Mouse (Mus musculus) midbrain, postnatal 0 days (tissue): ENCODE data around the gene Naa20. TPM values are rescaled to one million over a fixed set of nuclear protein-coding genes. Genes with fewer than 3 reads are reported as not detected.

ENCODE experiments used
- ATAC-seq: fragments of 200-750 bp; cut with Nextera tagmentation; 2 replicates; pipeline ENCODE4 v1.8.0; 2017; ENCODE audit warnings: moderate number of reproducible peaks, mild to moderate bottlenecking, moderate TSS enrichment, moderate library complexity; ENCODE audit not compliant: low FRiP score
- DNase-seq: peaks from one replicate; pipeline ENCODE4 v3.0.0-alpha.2; 2015; ENCODE audit warnings: low spot score
- H3K27ac ChIP-seq: fragments of 300-500 bp; sonication (generic); 2 replicates; pipeline ENCODE4 v1.5.1; 2014; ENCODE audit warnings: low read depth, mild to moderate bottlenecking, low read length, mixed read lengths
- H3K27me3 ChIP-seq: fragments of 300-500 bp; sonication (generic); 2 replicates; pipeline ENCODE4 v1.6.1; 2014; ENCODE audit warnings: low read length, control low read depth, mixed read lengths; ENCODE audit not compliant: insufficient read depth
- H3K36me3 ChIP-seq: fragments of 300-500 bp; sonication (generic); 2 replicates; pipeline ENCODE4 v1.6.1; 2014; ENCODE audit warnings: low read length, control low read depth, mixed read lengths; ENCODE audit not compliant: insufficient read depth
- H3K4me1 ChIP-seq: fragments of 300-500 bp; sonication (generic); 2 replicates; pipeline ENCODE4 v1.6.1; 2014; ENCODE audit warnings: mild to moderate bottlenecking, control low read depth, antibody characterized with exemption, low read length, mixed read lengths; ENCODE audit not compliant: insufficient read depth
- H3K4me2 ChIP-seq: fragments of 300-500 bp; sonication (generic); 2 replicates; pipeline ENCODE4 v1.6.1; 2014; ENCODE audit warnings: low read depth, mild to moderate bottlenecking, low read length, mixed read lengths; ENCODE audit not compliant: poor library complexity, severe bottlenecking
- H3K4me3 ChIP-seq: fragments of 300-500 bp; sonication (generic); 2 replicates; pipeline ENCODE4 v1.5.1; 2014; ENCODE audit warnings: low read depth, mild to moderate bottlenecking, low read length, moderate library complexity
- H3K9ac ChIP-seq: fragments of 300-500 bp; sonication (generic); replicated peaks from 2 replicates; pipeline ENCODE4 v1.6.1; 2014; ENCODE audit warnings: mild to moderate bottlenecking, low read length, moderate library complexity, mixed read lengths; ENCODE audit not compliant: poor library complexity, severe bottlenecking
- H3K9me3 ChIP-seq: fragments of 300-500 bp; sonication (generic); 2 replicates; pipeline ENCODE4 v1.6.1; 2016; ENCODE audit warnings: low read length, control low read depth
- CTCF ChIP-seq: IDR thresholded peaks from 2 replicates; pipeline ENCODE4 v1.5.1; 2016; ENCODE audit warnings: antibody characterized with exemption, mild to moderate bottlenecking
- WGBS: fragments of 180-500 bp; shearing (Covaris S2); extraction: QIAGEN DNeasy Blood & Tissue Kit; methylation state at CpG from one replicate; pipeline ENCODE4 v1.1.7; 2014; 5-methylcytosine and 5-hydroxymethylcytosine counted together
- polyA plus RNA-seq: library from polyadenylated mRNA; unstranded; fragments of >200 nt; fragmentation: Nextera tagmentation; extraction: Ambion mirVana; gene quantifications from 2 replicates; pipeline ENCODE4 v1.2.1, GENCODE M21; 2015
- total RNA-seq: library from RNA; depleted of rRNA; stranded (reverse); fragments of >200 nt; gene quantifications from 2 replicates; pipeline ENCODE4 v1.2.3, GENCODE M21; 2014

Gene Naa20
- total and polyA plus RNA-seq, 2 experiments from 2014 or later = 106 to 153 TPM

DNA sequence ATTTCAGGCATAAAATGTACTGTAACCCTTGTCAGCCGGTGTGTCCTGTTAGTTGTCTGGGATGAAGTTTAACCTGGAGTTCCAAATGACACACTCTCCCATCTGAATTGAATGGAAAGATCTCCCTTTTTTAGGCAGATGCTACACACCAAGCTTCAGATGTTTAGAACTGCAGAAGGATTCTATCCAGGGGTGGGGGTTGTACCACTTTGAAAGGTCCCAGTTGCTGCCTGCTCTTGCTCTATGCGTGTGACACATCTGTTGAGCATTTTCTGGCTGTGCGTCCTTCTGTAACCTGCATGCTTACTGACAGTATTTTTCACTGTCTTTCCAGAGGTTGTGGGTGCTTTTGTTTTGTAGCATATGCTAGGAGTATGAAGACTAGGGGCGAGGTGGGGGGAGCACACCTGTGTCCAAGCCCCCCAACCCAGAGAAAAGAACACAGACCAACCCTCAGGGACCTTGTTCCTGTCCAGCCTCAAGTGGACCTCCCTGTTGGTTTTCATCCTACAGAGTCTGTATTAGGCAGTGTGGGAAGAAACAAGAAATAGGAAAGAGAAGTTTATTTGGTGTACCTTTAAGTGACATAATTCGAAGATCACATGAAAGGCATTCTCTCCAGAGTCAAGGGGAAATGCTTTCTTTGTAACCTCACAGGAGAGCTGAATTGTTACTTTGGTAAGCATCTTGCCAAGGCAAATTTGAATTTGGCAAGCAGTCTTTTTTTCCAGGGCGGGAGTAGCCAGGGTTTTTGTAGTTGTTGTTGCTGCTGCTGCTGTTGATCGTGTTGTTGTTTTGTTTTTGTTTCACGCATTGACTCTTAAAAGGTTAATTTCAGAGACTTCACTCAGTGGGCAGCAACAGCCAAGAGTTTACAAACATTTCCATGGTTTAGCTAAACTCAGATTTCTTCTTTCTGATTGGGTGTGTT, 40.4 kb upstream of the Naa20 start:
- TF ChIP-seq CTCF = no peak
- no peak for ATAC-seq
- Histone ChIP-seq H3K4me2 (peak overlapping the region; percentile 54), H3K27me3 (no peaks in the 10 kb centered on the region), H3K4me3 (peak overlapping the region; percentile 33), H3K27ac (peak overlapping the region; percentile 68), H3K4me1 (peaks cover 14% of the 10 kb centered on the region; the same call in 1 of the 2 replicates), H3K9me3 (no peaks in the 10 kb centered on the region), H3K9ac (peak overlapping the region; percentile 47; the same call in 1 of the 2 replicates), H3K36me3 (no peaks in the 10 kb centered on the region)
- 48% methylated on average over 8 of the region's 8 CpGs for WGBS
- no peak for DNase-seq

- ATAC-seq (no peak), DNase-seq (no peak)
- peaks cover 14% of the 10 kb centered on the region; the same call in 1 of the 2 replicates for H3K4me1 ChIP-seq
- H3K4me3 ChIP-seq = peak overlapping the region; percentile 33
- no peak for TF ChIP-seq CTCF
- H3K9ac ChIP-seq = peak overlapping the region; percentile 56
- H3K36me3 ChIP-seq = no peaks in the 10 kb centered on the region
- 32% methylated on average over 10 of the region's 10 CpGs for WGBS
- H3K4me2 ChIP-seq = peak overlapping the region; percentile 54
- H3K27ac ChIP-seq = 0 out of 2 replicates have a peak overlapping the region, but pooled peaks have one; percentile 21
- no peaks in the 10 kb centered on the region for H3K9me3 ChIP-seq
- H3K27me3 ChIP-seq = no peaks in the 10 kb centered on the region
Observed at GRCm38 (mm10) chr2:145862206-145862817, 39.6 kb upstream of the Naa20 start.

DNA sequence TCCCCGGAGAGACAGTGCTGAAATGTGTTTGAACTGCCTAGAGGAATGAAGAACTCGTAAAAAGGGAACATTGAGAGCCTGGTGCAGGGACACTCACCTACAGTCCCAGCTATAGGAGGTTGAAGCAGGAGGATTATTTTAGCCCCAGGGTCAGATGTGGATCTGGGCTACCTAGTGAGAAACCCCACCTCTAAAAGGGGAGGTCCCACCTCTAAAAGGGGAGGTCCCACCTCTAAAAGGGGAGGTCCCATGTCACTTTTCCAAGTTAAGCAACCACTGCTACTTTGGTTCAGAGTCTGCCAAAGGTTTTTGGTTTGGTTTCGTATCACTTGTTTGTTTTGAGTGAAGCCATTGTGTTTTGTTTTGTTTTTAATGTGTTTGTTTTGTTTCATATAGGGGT, 36.6 kb upstream of the Naa20 start:
- no peak for TF ChIP-seq CTCF
- 89% methylated on average over 3 of the region's 3 CpGs for WGBS
- no peak for ATAC-seq

GRCm38 (mm10) chr2:145866238-145866637, 35.7 kb upstream of the Naa20 start:
- WGBS = over 99% methylated on average over 3 of the region's 3 CpGs
- no peak for TF ChIP-seq CTCF
- H3K27me3 ChIP-seq = no peaks in the 10 kb centered on the region
- no peak overlapping the region for H3K9ac ChIP-seq
- no peak overlapping the region for H3K4me2 ChIP-seq
- no peak for ATAC-seq
- H3K36me3 ChIP-seq = no peaks in the 10 kb centered on the region
- no peaks in the 10 kb centered on the region for H3K9me3 ChIP-seq
- H3K4me1 ChIP-seq = 0 out of 2 replicates have a peak, but pooled peaks cover 2% of the 10 kb centered on the region
- no peak overlapping the region for H3K27ac ChIP-seq
- DNase-seq = no peak
- no peak overlapping the region for H3K4me3 ChIP-seq

More for the DNA sequence above, 36.6 kb upstream of the Naa20 start:
- no peak overlapping the region for H3K4me3 ChIP-seq
- no peak overlapping the region for H3K9ac ChIP-seq
- no peaks in the 10 kb centered on the region for H3K36me3 ChIP-seq
- no peaks in the 10 kb centered on the region for H3K27me3 ChIP-seq
- DNase-seq = no peak
- H3K4me1 ChIP-seq = peaks cover 7% of the 10 kb centered on the region; the same call in 1 of the 2 replicates
- H3K9me3 ChIP-seq = no peaks in the 10 kb centered on the region
- H3K27ac ChIP-seq = no peak overlapping the region
- no peak overlapping the region for H3K4me2 ChIP-seq

DNA sequence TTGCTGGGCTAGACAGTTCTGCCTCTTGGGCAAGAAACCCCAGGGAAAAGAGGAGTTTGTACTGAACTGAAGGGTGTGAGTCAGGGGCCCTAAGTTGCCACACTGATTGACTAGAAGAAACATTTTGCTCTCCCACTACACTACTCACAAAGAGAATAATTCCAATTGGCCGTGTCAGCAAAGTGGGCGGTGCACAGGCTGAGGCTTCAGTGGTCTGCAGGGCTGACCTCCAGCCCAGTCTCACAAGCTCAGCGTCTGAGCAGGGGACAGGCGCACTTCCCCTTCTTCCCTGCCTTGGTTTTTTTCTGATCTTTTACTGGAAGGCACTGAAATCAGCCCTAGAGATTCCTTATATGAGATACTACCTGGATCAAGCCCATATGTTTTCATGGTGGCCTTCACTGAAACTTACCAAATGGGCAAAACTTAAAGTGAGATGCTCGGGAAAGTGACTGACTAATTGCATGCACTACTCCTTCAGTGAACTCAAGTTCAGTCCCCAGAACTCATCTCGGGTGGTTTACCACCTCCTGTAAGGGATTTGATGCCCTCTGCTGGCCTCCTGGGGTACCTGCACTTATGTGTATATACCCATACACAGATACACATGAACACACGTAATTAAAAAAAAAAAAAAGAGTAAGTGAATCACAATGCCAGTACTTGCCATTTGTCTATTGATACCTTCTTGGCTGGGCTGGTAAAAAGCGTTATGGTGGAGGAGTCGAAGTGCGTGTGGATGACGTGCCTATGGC, 35.0 kb upstream of the Naa20 start:
- peak; percentile 20 for TF ChIP-seq CTCF
- no peak for DNase-seq
- no peak overlapping the region for H3K4me3 ChIP-seq
- no peak overlapping the region for H3K4me2 ChIP-seq
- no peak overlapping the region for H3K27ac ChIP-seq
- no peak overlapping the region for H3K9ac ChIP-seq
- H3K27me3 ChIP-seq = no peaks in the 10 kb centered on the region
- no peaks in the 10 kb centered on the region for H3K4me1 ChIP-seq
- H3K9me3 ChIP-seq = no peaks in the 10 kb centered on the region
- no peak for ATAC-seq
- whole genome bisulfite sequencing = 97% methylated on average over 11 of the region's 11 CpGs
- no peaks in the 10 kb centered on the region for H3K36me3 ChIP-seq
